Comparison of ENCODE assay signal across 14 mouse cellular contexts in the genomic region with DNA sequence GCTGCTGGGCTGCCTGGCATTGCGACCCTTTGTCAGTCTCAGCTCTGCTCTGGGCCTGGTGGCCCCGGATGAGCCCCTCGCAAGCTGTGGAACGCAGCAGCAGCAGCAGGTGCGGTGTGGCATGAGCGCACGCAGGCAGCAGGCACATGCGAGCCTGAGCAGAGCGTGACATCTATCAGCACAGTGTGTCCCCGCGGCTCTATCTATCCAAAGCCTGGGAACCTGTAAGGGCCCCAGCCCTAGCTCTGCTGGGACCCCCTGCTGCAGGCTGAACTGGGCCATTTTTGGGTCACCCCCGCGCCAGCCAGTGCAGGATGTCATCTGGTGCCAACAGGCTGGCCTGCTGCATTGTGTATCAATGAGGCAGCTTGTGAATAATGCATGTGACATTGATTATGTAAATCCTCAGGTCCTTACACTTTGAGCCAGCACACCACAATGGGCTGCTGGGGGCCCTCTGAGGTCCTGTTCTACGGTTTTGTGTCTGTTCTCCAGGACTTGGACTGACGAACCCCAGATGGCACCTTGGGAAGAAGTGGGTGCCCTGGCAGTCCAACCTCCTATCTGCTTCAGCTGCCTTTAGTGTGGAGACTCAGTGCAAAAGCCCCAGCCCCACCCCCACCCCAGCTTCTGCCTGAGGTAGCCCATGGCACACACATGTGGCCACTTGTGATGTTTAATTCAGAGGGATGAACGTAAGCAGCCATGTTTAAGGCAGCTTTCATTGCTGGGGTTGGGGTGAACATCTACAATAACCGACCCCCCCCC. TPM values are rescaled to one million over a fixed set of nuclear protein-coding genes. Genes with fewer than 3 reads are reported as not detected.
A peak's percentile ranks its signal among the peaks of the same experiment; 100 is the strongest.
DNase-seq lines count a peak whose midpoint lies in the region; ATAC-seq and TF ChIP-seq lines count a peak whose summit lies in the region.
"Had no signal": no experiment of that assay in that cellular context is flagged by ENCODE, and none has a peak within 500 bp of the region (broad histone marks: within the 10 kb centered on the region; RNA-seq: fewer than 3 reads in every experiment).

No protein-coding gene starts in this region.

- peak overlapping the region; percentile 45 for H3K4me2 ChIP-seq in forebrain, embryonic 13.5 days
- H3K4me2 ChIP-seq in intestine, postnatal 0 days (replicated peaks; ENCODE audit: low read depth), result no peak overlapping the region
- H3K4me2 ChIP-seq: heart, embryonic 15.5 days; lung, embryonic 14.5 days had no signal

- no peaks in the 10 kb centered on the region for H3K27me3 ChIP-seq in forebrain, embryonic 13.5 days
- H3K27me3 ChIP-seq in intestine, postnatal 0 days (replicated peaks; ENCODE audit: control insufficient read depth, insufficient read depth, low read length), result no peaks in the 10 kb centered on the region
- H3K27me3 ChIP-seq: heart, embryonic 15.5 days had no signal

- no peaks in the 10 kb centered on the region for H3K9me3 ChIP-seq in forebrain, embryonic 13.5 days (replicated peaks)
- no peaks in the 10 kb centered on the region for H3K9me3 ChIP-seq in intestine, postnatal 0 days (ENCODE audit: control insufficient read depth)
- H3K9me3 ChIP-seq: heart, embryonic 15.5 days had no signal

- 8% methylated on average over 16 of the region's 17 CpGs for whole genome bisulfite sequencing in forebrain, embryonic 13.5 days
- 82% methylated on average over 17 of the region's 17 CpGs for WGBS in intestine, postnatal 0 days

- H3K9ac ChIP-seq in forebrain, embryonic 13.5 days, result peak overlapping the region; percentile 52
- H3K9ac ChIP-seq in intestine, postnatal 0 days (ENCODE audit: low read depth, low read length), result no peak overlapping the region
- H3K9ac ChIP-seq: heart, embryonic 15.5 days; lung, embryonic 14.5 days had no signal

- peak; percentile 26 for DNase-seq in left cerebral cortex, postnatal 4 days
- DNase-seq in left cerebral cortex, adult 9 months (ENCODE audit: low spot score in 2 of 2), result no peak
- peak; percentile 47 for DNase-seq in mesoderm, embryonic 11.5 days (ENCODE audit: low read depth, low spot score)
- DNase-seq in retina, postnatal 1 day, result peak; percentile 81
- DNase-seq: kidney, adult 2 months; lung, embryonic 14.5 days; right cerebral cortex, postnatal 4 days had no signal

- TF ChIP-seq CTCF in intestine, postnatal 0 days (IDR thresholded peaks at IDR 0.05; ENCODE audit: low read depth), result no peak

- no peak overlapping the region for H3K4me3 ChIP-seq in forebrain, embryonic 13.5 days
- no peak overlapping the region for H3K4me3 ChIP-seq in intestine, postnatal 0 days (ENCODE audit: low read depth, low read length)
- H3K4me3 ChIP-seq: heart, embryonic 15.5 days; myocyte had no signal

- peak overlapping the region; percentile 97 for H3K27ac ChIP-seq in forebrain, embryonic 13.5 days
- H3K27ac ChIP-seq in intestine, postnatal 0 days (ENCODE audit: low read depth, low read length), result no peak overlapping the region
- H3K27ac ChIP-seq: heart, embryonic 15.5 days had no signal

- peaks cover 64% of the 10 kb centered on the region for H3K4me1 ChIP-seq in forebrain, embryonic 13.5 days
- no peaks in the 10 kb centered on the region for H3K4me1 ChIP-seq in intestine, postnatal 0 days (replicated peaks; ENCODE audit: control insufficient read depth, insufficient read depth, low read length)

- intact Hi-C loops in left cerebral cortex, postnatal 4 days (cut with DNase I), result no loop called here

- ATAC-seq in forebrain, embryonic 13.5 days, result peak; percentile 76
- ATAC-seq in intestine, postnatal 0 days, result no peak
- ATAC-seq in inflammation-experienced regulatory T-cells, adult 6 months, result no peak

- no peaks in the 10 kb centered on the region for H3K36me3 ChIP-seq in forebrain, embryonic 13.5 days (ENCODE audit: poor library complexity, severe bottlenecking)
- no peaks in the 10 kb centered on the region for H3K36me3 ChIP-seq in intestine, postnatal 0 days (ENCODE audit: control insufficient read depth, insufficient read depth)
- H3K36me3 ChIP-seq: heart, embryonic 15.5 days had no signal

RNA-seq across cellular contexts. Expression of a gene that starts 27.2 kb away (rescaled TPM):
- 10 to 100 TPM; 29.5 to 31.8 TPM for total RNA-seq in left cerebral cortex, postnatal 4 days (2021)
- 85.2 and 86.3 TPM in 2 replicates for polyA plus RNA-seq in forebrain, embryonic 13.5 days (2015; fragmentation: Nextera tagmentation; extraction: Ambion mirVana)
- 173 and 181 TPM in 2 replicates for polyA plus RNA-seq in intestine, postnatal 0 days (2015; fragmentation: Nextera tagmentation; extraction: Ambion mirVana)
- polyA plus RNA-seq in inflammation-experienced regulatory T-cells, adult 6 months (2017; shearing (Covaris generic)), result 10 to 100 TPM; 26.9 to 64.6 (median 28.4) TPM

RNA-seq across cellular contexts. Expression of a gene that starts 55.7 kb away (rescaled TPM):
- total RNA-seq in left cerebral cortex, postnatal 4 days (2021), result not detected
- not detected in 2 replicates for polyA plus RNA-seq in forebrain, embryonic 13.5 days (2015; fragmentation: Nextera tagmentation; extraction: Ambion mirVana)
- polyA plus RNA-seq in intestine, postnatal 0 days (2015; fragmentation: Nextera tagmentation; extraction: Ambion mirVana), result not detected in 2 replicates
- not detected for polyA plus RNA-seq in inflammation-experienced regulatory T-cells, adult 6 months (2017; shearing (Covaris generic))
- total RNA-seq: gastrocnemius, adult 18-20 months; left cerebral cortex, postnatal 25 days had no signal
- polyA plus RNA-seq: heart, embryonic 15.5 days; kidney, adult 2 months; lung, embryonic 14.5 days; myocyte had no signal

Comparison
In these comparisons a context has a peak if more than half of its experiments do, and no peak if none do; other contexts are left out.
1. DNase-seq: peak in left cerebral cortex, postnatal 4 days (single experiment), mesoderm, embryonic 11.5 days (single experiment) and retina, postnatal 1 day (single experiment); none in left cerebral cortex, adult 9 months (0 of 2).